Mouse (Mus musculus) small intestine, adult 2 months (tissue): ENCODE measurements around the gene Lims1. TPM values are rescaled to one million over a fixed set of nuclear protein-coding genes. Genes with fewer than 3 reads are reported as not detected.

ENCODE experiments used
- H3K27ac ChIP-seq: fragments of 200-500 bp; 2 replicates; pipeline ENCODE4 v1.5.1; 2012; ENCODE audit warnings: low read depth, low read length, control low read depth, inconsistent platforms; ENCODE audit not compliant: insufficient read depth
- H3K27me3 ChIP-seq: fragments of 200-500 bp; 2 replicates; pipeline ENCODE4 v1.6.1; 2012; ENCODE audit warnings: mild to moderate bottlenecking, moderate library complexity, low read length, inconsistent platforms; ENCODE audit not compliant: control insufficient read depth, insufficient read depth
- H3K36me3 ChIP-seq: fragments of 200-500 bp; 2 replicates; pipeline ENCODE4 v1.6.1; 2012; ENCODE audit warnings: mild to moderate bottlenecking, low read length, control low read depth, inconsistent platforms; ENCODE audit not compliant: control insufficient read depth, insufficient read depth
- H3K4me1 ChIP-seq: fragments of 200-500 bp; 2 replicates; pipeline ENCODE4 v1.6.1; 2012; ENCODE audit warnings: low read length, inconsistent platforms, mixed read lengths; ENCODE audit not compliant: control insufficient read depth, insufficient read depth, insufficient read length
- H3K4me3 ChIP-seq: fragments of 200-500 bp; 2 replicates; pipeline ENCODE4 v1.5.1; 2012; ENCODE audit warnings: low read depth, mild to moderate bottlenecking, control low read depth, inconsistent platforms, low read length, moderate library complexity
- CTCF ChIP-seq: fragments of 200-500 bp; IDR thresholded peaks from 2 replicates; pipeline ENCODE4 v1.5.1; 2012; ENCODE audit warnings: low read depth, mild to moderate bottlenecking, control low read depth, inconsistent platforms, low read length, moderate library complexity, mixed read lengths; ENCODE audit not compliant: insufficient replicate concordance, insufficient read length; ENCODE audit errors: extremely low read depth
- POLR2A ChIP-seq: fragments of 200-500 bp; IDR thresholded peaks from 2 replicates; pipeline ENCODE4 v1.6.1; 2012; ENCODE audit warnings: low read depth, mild to moderate bottlenecking, control low read depth, inconsistent platforms, low read length, moderate library complexity
- WGBS: fragments of 180-500 bp; shearing (Covaris S2); methylation state at CpG from one replicate; pipeline ENCODE4 v1.1.7; 2018; 5-methylcytosine and 5-hydroxymethylcytosine counted together
- polyA plus RNA-seq: library from polyadenylated mRNA; depleted of rRNA; stranded (reverse); fragments of >200 nt; gene quantifications from 2 replicates; pipeline ENCODE4 v1.2.3, GENCODE M21; 2012

Gene Lims1
- polyA plus RNA-seq, 1 experiment: 3.5 TPM

- WGBS: 51% methylated on average over 4 of the region's 4 CpGs
- H3K27ac ChIP-seq: peak overlapping the region; percentile 78
- H3K4me1 ChIP-seq: no peaks in the 10 kb centered on the region; the same call in 1 of the 2 replicates
- no peak overlapping the region for H3K4me3 ChIP-seq
- peaks cover 16% of the 10 kb centered on the region for H3K36me3 ChIP-seq
- TF ChIP-seq POLR2A: no peak
- TF ChIP-seq CTCF: no peak
- no peaks in the 10 kb centered on the region for H3K27me3 ChIP-seq
Measured at GRCm38 (mm10) chr10:58405285-58405948, 82.2 kb downstream of the Lims1 start.

DNA sequence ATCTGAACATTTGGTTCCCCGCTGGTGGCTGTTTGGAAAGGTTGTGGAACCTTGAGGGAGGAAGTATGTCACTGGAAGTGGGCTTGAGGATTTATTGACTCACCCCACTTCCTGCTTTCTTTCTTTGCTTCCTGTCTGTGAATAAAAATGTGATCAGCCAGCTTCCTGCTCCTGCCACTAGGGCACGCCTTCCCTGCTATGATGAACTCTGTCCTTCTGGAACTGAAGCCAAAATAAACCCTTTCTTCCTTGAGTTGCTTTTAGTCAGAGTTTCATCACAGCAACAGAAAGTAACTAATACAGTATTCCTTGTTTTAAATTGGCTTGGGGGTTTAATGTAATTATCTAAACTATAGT, 82.7 kb downstream of the Lims1 start:
- no peaks in the 10 kb centered on the region for H3K27me3 ChIP-seq
- peaks cover 19% of the 10 kb centered on the region for H3K36me3 ChIP-seq
- no peak for TF ChIP-seq POLR2A
- no peak for TF ChIP-seq CTCF
- no peak overlapping the region for H3K4me3 ChIP-seq
- 41% methylated on average over 2 of the region's 2 CpGs for WGBS
- H3K4me1 ChIP-seq: no peaks in the 10 kb centered on the region; the same call in 1 of the 2 replicates
- H3K27ac ChIP-seq: peak overlapping the region; percentile 78

DNA sequence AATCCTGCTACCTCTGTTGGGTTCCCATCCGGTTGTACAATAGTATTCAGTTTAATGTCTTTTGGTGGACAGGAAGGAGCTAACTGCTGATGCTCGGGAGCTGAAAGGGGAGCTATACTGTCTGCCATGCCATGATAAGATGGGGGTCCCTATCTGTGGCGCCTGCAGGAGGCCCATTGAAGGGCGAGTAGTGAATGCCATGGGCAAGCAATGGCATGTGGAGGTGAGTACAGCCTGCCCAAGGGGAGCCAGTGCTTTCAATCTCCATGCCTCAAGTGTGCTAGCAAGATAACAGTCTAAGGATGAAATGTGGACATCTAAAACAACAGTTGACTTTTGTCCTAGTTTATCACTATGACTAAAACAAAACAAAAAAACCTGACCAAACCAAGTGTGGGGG, 89.1 kb downstream of the Lims1 start:
- Histone ChIP-seq H3K4me3 (no peak overlapping the region), H3K4me1 (no peaks in the 10 kb centered on the region), H3K36me3 (peaks cover 43% of the 10 kb centered on the region), H3K27ac (no peak overlapping the region), H3K27me3 (no peaks in the 10 kb centered on the region)
- 94% methylated on average over 4 of the region's 4 CpGs for WGBS
- TF ChIP-seq POLR2A (no peak), CTCF (no peak)

DNA sequence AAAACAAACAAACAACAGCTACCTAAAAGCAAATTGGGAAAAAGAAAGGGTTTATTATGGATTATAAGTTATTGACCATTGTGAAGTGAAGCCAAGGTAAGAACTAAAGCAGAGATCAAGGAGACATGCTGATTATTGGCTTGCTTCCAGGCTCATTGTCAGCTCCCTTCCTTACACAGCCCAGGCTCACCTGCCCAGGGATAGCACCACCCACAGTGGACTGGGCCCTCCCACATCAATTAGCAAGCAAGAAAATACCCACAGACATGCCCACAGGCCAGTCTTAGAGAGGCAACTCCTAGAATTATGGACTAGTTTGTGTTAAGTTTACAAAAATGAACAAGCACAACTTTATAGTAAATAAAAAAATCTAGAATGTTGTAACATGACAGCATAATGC, 89.6 kb downstream of the Lims1 start:
- Histone ChIP-seq H3K4me1 (no peaks in the 10 kb centered on the region), H3K36me3 (peaks cover 47% of the 10 kb centered on the region), H3K27me3 (no peaks in the 10 kb centered on the region), H3K4me3 (no peak overlapping the region), H3K27ac (no peak overlapping the region)
- TF ChIP-seq CTCF (no peak), POLR2A (no peak)

GRCm38 (mm10) chr10:58416702-58417101, 93.4 kb downstream of the Lims1 start:
- no peaks in the 10 kb centered on the region for H3K4me1 ChIP-seq
- H3K27ac ChIP-seq: no peak overlapping the region
- no peaks in the 10 kb centered on the region for H3K27me3 ChIP-seq
- no peak overlapping the region for H3K4me3 ChIP-seq
- H3K36me3 ChIP-seq: peaks cover 40% of the 10 kb centered on the region
- WGBS: 76% methylated on average over 3 of the region's 3 CpGs
- TF ChIP-seq CTCF: no peak
- no peak for TF ChIP-seq POLR2A

DNA sequence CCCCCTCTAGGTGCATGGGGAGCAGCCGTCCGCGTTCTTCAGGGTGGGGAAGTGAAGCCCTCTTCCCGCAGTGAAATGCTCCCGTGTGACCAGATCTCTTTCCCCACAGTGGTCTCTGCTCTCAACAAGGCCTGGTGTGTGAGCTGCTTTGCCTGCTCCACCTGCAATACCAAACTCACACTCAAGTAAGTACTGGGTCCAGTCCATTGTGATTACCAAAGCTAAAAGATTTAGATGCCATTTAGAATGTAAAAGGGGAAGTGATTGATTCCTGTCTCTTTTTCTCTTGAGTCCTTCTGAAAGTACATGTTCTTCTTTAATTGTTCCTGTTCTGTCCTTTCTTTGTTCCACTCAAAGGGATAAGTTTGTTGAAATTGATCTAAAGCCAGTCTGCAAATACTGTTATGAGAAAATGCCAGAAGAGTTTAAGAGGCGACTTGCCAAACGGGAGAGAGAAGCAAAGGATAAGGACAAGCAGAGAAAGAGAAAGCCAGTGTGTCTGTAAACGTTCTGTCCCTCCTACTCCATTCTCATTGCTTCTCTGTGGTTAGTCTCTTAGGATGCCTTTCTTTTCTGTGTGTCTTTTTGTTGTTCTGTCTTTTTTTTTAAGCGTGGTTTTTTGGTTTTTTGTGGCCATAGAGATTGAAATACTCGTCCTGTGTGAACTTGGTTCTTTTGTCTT, 95.2 kb downstream of the Lims1 start:
- H3K4me1 ChIP-seq: no peaks in the 10 kb centered on the region
- H3K36me3 ChIP-seq: peaks cover 40% of the 10 kb centered on the region
- no peaks in the 10 kb centered on the region for H3K27me3 ChIP-seq
- TF ChIP-seq CTCF: no peak
- no peak for TF ChIP-seq POLR2A
- H3K4me3 ChIP-seq: no peak overlapping the region
- H3K27ac ChIP-seq: no peak overlapping the region
- WGBS: 81% methylated on average over 10 of the region's 10 CpGs

DNA sequence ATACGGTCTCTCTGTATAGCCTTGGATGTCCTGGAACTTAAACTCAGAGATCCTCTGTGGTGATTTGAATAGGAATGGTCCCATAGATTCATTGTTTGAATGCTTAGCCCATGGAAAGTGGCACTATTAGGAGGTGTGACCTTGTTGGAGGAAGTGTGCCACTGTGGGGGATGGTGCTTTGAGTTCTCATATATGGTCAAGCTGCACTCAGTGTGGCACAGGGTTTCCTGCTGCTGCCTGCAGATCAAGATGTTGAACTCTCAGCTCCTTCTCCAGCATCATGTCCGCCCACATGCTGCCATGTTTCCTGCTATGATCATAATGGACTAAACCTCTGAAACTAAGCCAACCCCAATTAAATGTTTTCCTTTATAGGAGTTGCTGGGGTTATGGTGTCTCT, 104.7 kb downstream of the Lims1 start:
- 96% methylated on average over 2 of the region's 2 CpGs for WGBS
- no peaks in the 10 kb centered on the region for H3K27me3 ChIP-seq
- no peaks in the 10 kb centered on the region for H3K4me1 ChIP-seq
- no peak overlapping the region for H3K4me3 ChIP-seq
- no peak for TF ChIP-seq CTCF
- TF ChIP-seq POLR2A: no peak
- H3K36me3 ChIP-seq: peaks cover 4% of the 10 kb centered on the region; the same call in 1 of the 2 replicates
- H3K27ac ChIP-seq: no peak overlapping the region

GRCm38 (mm10) chr10:58445850-58446249, 122.6 kb downstream of the Lims1 start:
- Histone ChIP-seq H3K36me3 (no peaks in the 10 kb centered on the region), H3K27me3 (no peaks in the 10 kb centered on the region), H3K27ac (peak overlapping the region; percentile 94), H3K4me3 (peak overlapping the region; percentile 78), H3K4me1 (no peaks in the 10 kb centered on the region)
- 2% methylated on average over 9 of the region's 9 CpGs for WGBS
- TF ChIP-seq CTCF (no peak), POLR2A (no peak)
